Mouse (Mus musculus) telencephalon, adult 2 months (tissue): ENCODE results near the gene Klhl36.

Experiments used
- DNase-seq: peaks from one replicate; pipeline ENCODE4 v3.0.0-alpha.2; 2011; ENCODE audit warnings: low read depth, low spot score

Gene Klhl36

GRCm38 (mm10) chr8:119861706-119862389 is at the start of gene Klhl36:
TSS of gene Klhl36 (plus strand) at chr8:119862266.
- peak; percentile 84 for DNase-seq

DNA sequence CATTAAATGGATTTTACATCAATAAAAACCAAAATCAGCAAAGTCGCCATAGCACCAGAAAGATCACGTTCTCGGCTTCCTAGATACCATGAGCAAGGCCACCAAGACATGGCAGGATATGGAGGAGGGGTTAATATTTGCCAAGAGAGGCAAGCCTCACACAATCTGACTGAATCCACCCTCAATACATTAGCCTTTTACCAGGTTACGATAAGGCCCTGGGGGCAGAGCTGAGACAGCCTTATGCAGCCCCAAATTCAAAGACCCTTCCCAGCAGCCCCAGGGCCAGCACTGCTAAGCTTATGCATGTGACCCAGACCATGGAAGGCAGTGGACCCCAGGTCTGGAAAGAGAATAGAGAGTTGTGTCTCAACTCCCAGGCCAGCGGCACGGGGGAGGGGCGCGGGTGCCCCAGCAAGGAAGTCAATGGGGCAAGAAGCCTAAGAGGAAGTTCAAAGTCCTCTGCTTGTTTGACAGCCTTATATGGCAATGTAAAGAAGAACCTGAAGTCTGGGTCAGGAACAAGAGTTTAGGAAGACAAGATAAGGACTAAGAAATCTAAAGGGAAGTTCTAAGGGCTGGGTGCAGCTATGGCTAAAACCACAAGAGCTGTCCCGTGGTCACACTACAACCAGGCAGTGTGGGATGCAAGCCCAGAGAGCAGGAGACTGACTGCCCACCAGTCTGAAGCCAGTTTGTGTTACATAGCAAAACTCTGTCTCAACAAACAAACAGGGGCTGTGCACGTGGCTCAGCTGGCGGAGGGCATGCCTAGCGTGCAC is 49.2 kb upstream of the Klhl36 start:
- no peak for DNase-seq

DNA sequence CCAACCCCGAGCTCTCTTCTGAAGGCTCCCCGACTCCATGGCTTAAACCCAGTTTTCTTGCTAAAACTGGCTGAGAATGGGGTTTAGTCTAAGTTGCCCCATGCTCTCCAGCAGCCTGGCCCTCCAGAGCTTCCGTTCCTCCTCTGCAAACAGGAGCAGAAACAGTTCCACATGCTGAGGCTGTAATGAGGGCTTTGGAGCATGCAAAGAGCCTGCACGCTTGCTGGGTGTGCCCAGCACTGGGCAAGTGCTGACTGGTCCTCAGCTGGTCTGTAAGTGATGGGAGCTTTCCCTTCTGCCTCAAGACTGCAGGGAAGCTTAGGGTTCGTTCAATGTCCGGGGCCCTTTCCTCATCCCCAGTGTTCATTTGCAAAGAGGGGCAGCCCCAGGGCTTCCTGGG is 45.8 kb upstream of the Klhl36 start:
- no peak for DNase-seq

- no peak for DNase-seq
These were observed 44.6 kb upstream of the Klhl36 start for GRCm38 (mm10) chr8:119817446-119817845.

DNA sequence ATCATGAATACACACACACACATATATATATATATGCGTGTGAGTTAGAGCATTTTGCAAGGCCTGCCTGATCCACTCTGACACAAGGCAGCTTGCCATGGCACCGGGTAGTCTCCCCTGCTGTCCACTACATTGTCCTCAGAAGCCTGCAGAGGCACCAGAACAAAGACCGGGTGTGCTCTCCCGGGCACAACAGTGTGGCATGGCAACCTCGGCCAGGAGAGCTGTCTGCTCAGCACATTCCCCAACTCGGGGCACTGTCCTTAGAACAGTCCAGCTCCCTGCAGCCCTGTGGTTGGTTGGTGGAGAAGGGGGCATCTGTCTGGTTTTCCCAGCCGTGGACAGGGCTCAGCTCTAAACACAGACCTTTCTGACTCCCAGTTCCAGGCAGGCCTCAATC is 42.8 kb upstream of the Klhl36 start:
- DNase-seq: no peak

DNA sequence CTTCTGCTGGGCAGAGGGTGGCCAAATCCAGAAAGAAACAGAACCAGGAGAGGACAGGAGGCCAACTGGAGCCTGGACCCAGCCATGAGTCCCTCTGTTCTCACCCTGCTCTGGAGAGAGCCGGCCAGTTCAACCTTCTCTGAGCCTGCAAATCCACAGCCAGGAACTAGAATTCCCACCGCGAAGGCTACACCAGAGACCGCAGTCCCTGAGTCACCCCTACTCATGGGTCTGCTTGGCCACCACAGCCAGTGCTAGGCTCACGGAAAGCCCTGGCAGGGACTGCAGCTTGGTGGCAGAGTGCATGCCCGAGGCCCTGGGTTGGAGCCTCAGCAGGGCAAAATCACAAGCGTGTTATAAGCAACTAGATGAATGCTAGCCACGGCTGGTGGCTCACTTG is 42.1 kb upstream of the Klhl36 start:
- no peak for DNase-seq

DNA sequence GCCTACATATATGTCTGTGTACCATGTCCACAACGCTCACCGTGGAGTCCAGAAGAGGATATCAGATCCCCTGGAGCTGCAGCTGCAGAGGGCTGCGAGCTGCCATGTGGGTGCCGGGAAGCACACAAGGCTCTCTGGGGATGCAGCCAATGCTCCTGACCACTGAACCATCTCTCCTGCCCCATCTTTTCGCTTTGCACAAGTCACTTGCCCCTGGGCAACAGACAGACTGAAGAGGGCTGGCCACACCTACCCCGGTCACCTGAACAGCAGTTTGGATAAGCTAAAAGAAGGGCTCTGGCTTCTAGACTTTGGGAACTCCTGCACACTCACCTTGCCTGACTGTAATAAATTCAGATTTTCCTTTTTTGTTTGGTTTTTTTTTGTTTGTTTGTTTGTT is 40.4 kb upstream of the Klhl36 start:
- no peak for DNase-seq

GRCm38 (mm10) chr8:119823278-119823677 is 38.8 kb upstream of the Klhl36 start:
- DNase-seq: no peak

DNA sequence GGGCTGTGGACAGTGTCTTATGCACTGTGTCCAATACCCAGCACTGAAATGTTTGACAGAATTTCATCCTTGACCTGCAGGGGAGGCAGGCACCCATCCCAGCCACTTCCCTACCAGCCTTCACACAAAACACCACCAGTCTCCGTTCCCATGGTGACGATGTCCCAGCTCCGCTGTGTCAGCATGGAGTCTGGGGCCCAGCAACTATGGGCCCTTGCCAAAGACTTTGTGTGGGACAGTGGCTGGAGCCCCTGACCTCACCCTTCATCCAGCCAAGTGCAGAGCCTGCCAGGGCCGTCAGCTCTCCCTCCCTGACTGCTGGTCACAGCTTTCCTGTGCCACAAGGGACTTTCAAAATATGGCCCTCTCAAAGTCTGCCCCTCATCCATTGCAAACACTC is 38.0 kb upstream of the Klhl36 start:
- no peak for DNase-seq

GRCm38 (mm10) chr8:119824809-119825273 is 37.2 kb upstream of the Klhl36 start:
- DNase-seq: no peak

- DNase-seq: no peak
These were observed 35.9 kb upstream of the Klhl36 start for GRCm38 (mm10) chr8:119825950-119826730.

DNA sequence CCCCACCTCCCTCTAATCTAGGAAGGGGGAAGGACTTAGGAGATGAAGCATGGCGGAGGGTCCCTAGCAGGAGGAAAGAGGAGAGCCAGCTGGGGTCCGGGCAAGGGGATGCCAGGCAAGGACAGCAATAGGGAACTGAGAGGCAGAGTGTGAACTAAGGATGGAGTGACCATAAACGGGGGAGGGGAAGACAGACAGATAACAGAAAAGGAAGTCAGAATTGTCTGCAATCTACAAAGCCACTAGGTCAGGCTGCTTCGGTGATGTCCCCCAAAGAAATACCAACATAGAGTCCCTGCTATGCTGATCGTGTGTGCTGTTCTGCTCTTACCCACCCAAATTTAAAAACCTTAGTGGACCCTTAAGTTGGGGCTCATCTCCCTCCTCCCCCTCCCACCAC is 35.1 kb upstream of the Klhl36 start:
- no peak for DNase-seq

- no peak for DNase-seq
These were observed 34.3 kb upstream of the Klhl36 start for GRCm38 (mm10) chr8:119827721-119828153.

- DNase-seq: no peak
These were observed 33.1 kb upstream of the Klhl36 start for GRCm38 (mm10) chr8:119829015-119829414.

GRCm38 (mm10) chr8:119829420-119829819 is 32.6 kb upstream of the Klhl36 start:
- DNase-seq: no peak

DNA sequence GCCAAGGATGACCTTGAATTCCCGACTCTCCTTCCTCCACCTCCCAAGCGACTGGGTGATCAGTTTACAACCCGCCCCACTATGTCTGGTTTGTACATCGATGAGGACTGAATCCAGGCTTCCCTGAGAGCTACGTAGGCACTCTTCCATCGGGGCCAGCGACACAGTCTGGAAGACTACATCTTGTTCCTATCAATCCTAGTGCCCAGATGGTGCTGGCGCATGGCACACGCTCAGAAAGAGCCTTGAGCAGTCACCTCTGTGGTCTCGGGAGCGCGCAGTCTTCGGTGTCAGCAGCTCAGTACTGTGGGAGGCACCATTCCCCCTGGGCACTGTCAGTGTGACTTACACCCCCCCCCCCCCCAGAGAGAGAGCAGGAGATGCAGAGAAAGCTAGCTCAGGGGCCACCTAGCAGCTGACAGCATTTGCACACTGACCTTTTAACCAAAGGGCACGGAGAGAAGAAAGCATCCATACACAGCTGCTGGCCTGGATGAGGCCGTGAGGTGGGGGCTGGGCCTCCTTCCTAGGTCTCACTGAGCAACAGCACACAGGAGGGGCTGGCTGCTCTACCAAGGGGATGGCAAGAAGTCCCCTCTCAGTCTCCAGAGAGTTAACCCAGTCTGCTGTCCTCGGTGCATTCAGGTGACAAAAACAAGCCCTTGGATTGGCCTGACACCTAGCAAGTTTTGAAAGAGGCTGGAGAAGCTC is 32.0 kb upstream of the Klhl36 start:
- no peak for DNase-seq

DNA sequence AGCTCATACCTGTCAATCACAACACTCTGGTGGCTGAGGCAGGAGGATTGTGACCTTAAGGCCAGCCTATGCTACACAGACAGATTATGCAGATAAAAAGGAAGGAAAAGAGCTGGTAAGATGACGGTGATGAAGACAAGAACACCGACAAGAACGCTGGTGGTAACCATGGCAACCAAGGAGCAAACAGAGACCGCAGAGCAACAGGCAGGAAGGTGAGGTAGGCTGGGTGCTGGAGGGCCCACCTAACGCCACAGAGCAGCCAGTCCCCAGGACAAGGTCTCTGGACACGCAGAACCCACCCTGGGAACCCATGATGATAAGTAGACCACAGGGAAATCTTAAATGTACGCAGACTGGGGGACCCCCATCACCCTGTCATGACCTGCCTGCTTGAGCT is 31.5 kb upstream of the Klhl36 start:
- DNase-seq: no peak

GRCm38 (mm10) chr8:119831336-119831995 is 30.6 kb upstream of the Klhl36 start:
- DNase-seq: no peak

DNA sequence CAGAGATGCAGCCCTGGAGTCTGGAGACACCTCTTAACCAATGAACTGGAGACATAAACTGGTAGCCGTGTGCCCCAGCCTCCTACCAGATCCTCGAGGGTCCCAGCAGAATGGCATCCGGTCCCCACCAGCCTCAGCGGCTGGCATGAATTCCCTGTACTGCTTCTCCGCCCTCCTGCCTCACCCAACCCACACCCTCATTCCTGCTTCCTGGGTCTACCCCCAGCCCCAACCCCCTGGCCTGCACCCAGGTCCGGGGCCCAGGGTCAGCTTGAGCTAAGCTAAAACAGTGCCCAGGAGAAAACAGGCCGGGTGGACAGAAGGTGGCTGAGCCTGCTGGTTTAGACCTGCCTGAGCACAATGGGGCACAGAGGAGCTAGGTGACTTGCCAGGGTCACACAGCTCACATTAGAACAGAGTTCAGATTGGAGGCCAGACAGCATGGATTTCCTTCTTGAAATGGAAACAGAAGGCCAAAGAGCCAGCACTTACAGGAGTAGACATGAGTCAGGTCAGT is 29.9 kb upstream of the Klhl36 start:
- no peak for DNase-seq

- DNase-seq: no peak
These were observed 29.1 kb upstream of the Klhl36 start for GRCm38 (mm10) chr8:119832931-119833330.

DNA sequence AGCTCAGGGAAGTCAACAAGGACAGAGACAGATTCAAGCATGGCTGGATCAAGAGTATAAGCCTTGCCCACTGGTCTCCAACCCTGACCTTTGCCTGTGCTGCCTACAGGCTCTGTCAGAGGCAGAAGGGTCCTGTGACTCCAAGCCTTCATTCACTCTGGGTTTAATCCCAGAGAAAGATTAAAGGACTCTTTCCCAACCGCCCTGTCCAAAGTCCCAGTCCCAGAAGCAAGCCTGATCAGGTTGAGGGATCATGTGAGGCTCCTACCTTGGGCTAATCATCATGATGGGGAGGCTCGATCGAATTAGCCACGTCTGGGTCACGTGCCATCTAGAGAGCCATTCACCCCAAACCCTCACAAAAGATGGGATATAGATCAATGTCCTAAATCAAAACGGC is 27.4 kb upstream of the Klhl36 start:
- no peak for DNase-seq
